Mouse (Mus musculus): ENCODE results near the gene Ormdl2. TPM values are rescaled to one million over a fixed set of nuclear protein-coding genes. Genes with fewer than 3 reads are reported as not detected.
A peak's percentile ranks its signal among the peaks of the same experiment; 100 is the strongest.
"Not testable (repeated sequence)": the region's sequence is repeated elsewhere in the genome, so short reads cannot be mapped to it uniquely, and the experiment has no call there.

Gene Ormdl2
- polyA plus RNA-seq, 1 experiment = not detected

GRCm38 (mm10) chr10:128843260-128843659, 21.8 kb upstream of the Ormdl2 start:
- Histone ChIP-seq H3K4me3 (ENCODE audit: insufficient read depth, low read depth, low read length) (no peak overlapping the region), H3K4me1 (ENCODE audit: control insufficient read depth, insufficient read depth, low read length) (no peaks in the 10 kb centered on the region), H3K27ac (ENCODE audit: insufficient read depth, low read depth, low read length) (no peak overlapping the region)
- 92% methylated on average over 5 of the region's 5 CpGs for WGBS
- no peak for TF ChIP-seq CTCF (IDR thresholded peaks at IDR 0.05; ENCODE audit: insufficient read depth, low read depth, low read length)
- no peak for TF ChIP-seq POLR2A (IDR thresholded peaks at IDR 0.05; ENCODE audit: insufficient read depth, low read depth, low read length)

- Histone ChIP-seq H3K27ac (ENCODE audit: insufficient read depth, low read depth, low read length) (no peak overlapping the region), H3K4me3 (ENCODE audit: insufficient read depth, low read depth, low read length) (no peak overlapping the region), H3K4me1 (ENCODE audit: control insufficient read depth, insufficient read depth, low read length) (no peaks in the 10 kb centered on the region)
- TF ChIP-seq POLR2A (IDR thresholded peaks at IDR 0.05; ENCODE audit: insufficient read depth, low read depth, low read length) (no peak), CTCF (IDR thresholded peaks at IDR 0.05; ENCODE audit: insufficient read depth, low read depth, low read length) (no peak)
Observed at GRCm38 (mm10) chr10:128840612-128841011, 19.2 kb upstream of the Ormdl2 start.

- no peak for TF ChIP-seq CTCF (IDR thresholded peaks at IDR 0.05; ENCODE audit: insufficient read depth, low read depth, low read length)
- no peak for TF ChIP-seq POLR2A (IDR thresholded peaks at IDR 0.05; ENCODE audit: insufficient read depth, low read depth, low read length)
- Histone ChIP-seq H3K4me1 (ENCODE audit: control insufficient read depth, insufficient read depth, low read length) (no peaks in the 10 kb centered on the region), H3K27ac (ENCODE audit: insufficient read depth, low read depth, low read length) (no peak overlapping the region), H3K4me3 (ENCODE audit: insufficient read depth, low read depth, low read length) (no peak overlapping the region)
Observed at GRCm38 (mm10) chr10:128839434-128839833, 18.0 kb upstream of the Ormdl2 start.

GRCm38 (mm10) chr10:128837400-128837799, 16.0 kb upstream of the Ormdl2 start:
- no peak overlapping the region for H3K27ac ChIP-seq (ENCODE audit: insufficient read depth, low read depth, low read length)
- no peaks in the 10 kb centered on the region for H3K4me1 ChIP-seq (ENCODE audit: control insufficient read depth, insufficient read depth, low read length)
- TF ChIP-seq POLR2A (IDR thresholded peaks at IDR 0.05; ENCODE audit: insufficient read depth, low read depth, low read length) (no peak), CTCF (IDR thresholded peaks at IDR 0.05; ENCODE audit: insufficient read depth, low read depth, low read length) (no peak)
- H3K4me3 ChIP-seq (ENCODE audit: insufficient read depth, low read depth, low read length) = no peak overlapping the region

- Histone ChIP-seq H3K27ac (ENCODE audit: insufficient read depth, low read depth, low read length) (no peak overlapping the region), H3K4me3 (ENCODE audit: insufficient read depth, low read depth, low read length) (no peak overlapping the region), H3K4me1 (ENCODE audit: control insufficient read depth, insufficient read depth, low read length) (peaks cover 4% of the 10 kb centered on the region; the same call in 1 of the 2 replicates)
- 95% methylated on average over 9 of the region's 9 CpGs for WGBS
- TF ChIP-seq POLR2A (IDR thresholded peaks at IDR 0.05; ENCODE audit: insufficient read depth, low read depth, low read length) (no peak), CTCF (IDR thresholded peaks at IDR 0.05; ENCODE audit: insufficient read depth, low read depth, low read length) (no peak)
Observed at GRCm38 (mm10) chr10:128823821-128824220, 2.4 kb upstream of the Ormdl2 start.

- not testable (repeated sequence) for H3K4me3 ChIP-seq (ENCODE audit: insufficient read depth, low read depth, low read length); H3K4me1 ChIP-seq (ENCODE audit: control insufficient read depth, insufficient read depth, low read length); H3K27ac ChIP-seq (ENCODE audit: insufficient read depth, low read depth, low read length)
- WGBS = 72% methylated on average over 4 of the region's 4 CpGs
Observed at GRCm38 (mm10) chr10:128823087-128823486, 1.6 kb upstream of the Ormdl2 start.

- peak overlapping the region; percentile 76 for H3K4me3 ChIP-seq (ENCODE audit: insufficient read depth, low read depth, low read length)
- TF ChIP-seq CTCF (IDR thresholded peaks at IDR 0.05; ENCODE audit: insufficient read depth, low read depth, low read length) (no peak), POLR2A (IDR thresholded peaks at IDR 0.05; ENCODE audit: insufficient read depth, low read depth, low read length) (no peak)
- no peak overlapping the region for H3K27ac ChIP-seq (ENCODE audit: insufficient read depth, low read depth, low read length)
- WGBS = 3% methylated on average over 13 of the region's 13 CpGs
- H3K4me1 ChIP-seq (ENCODE audit: control insufficient read depth, insufficient read depth, low read length) = peaks cover 4% of the 10 kb centered on the region; the same call in 1 of the 2 replicates
Observed at GRCm38 (mm10) chr10:128822135-128822534, 690 bp upstream of the Ormdl2 start.

GRCm38 (mm10) chr10:128820217-128820616, 1.2 kb downstream of the Ormdl2 start:
- TF ChIP-seq POLR2A (IDR thresholded peaks at IDR 0.05; ENCODE audit: insufficient read depth, low read depth, low read length) (no peak), CTCF (IDR thresholded peaks at IDR 0.05; ENCODE audit: insufficient read depth, low read depth, low read length) (no peak)
- H3K4me1 ChIP-seq (ENCODE audit: control insufficient read depth, insufficient read depth, low read length) = peaks cover 4% of the 10 kb centered on the region; the same call in 1 of the 2 replicates
- H3K27ac ChIP-seq (ENCODE audit: insufficient read depth, low read depth, low read length) = no peak overlapping the region
- H3K4me3 ChIP-seq (ENCODE audit: insufficient read depth, low read depth, low read length) = no peak overlapping the region
- WGBS = 61% methylated on average over 4 of the region's 4 CpGs

- H3K4me3 ChIP-seq (ENCODE audit: insufficient read depth, low read depth, low read length) = no peak within 1 kb of the TSS
- TF ChIP-seq POLR2A (IDR thresholded peaks at IDR 0.05; ENCODE audit: insufficient read depth, low read depth, low read length) (no peak), CTCF (IDR thresholded peaks at IDR 0.05; ENCODE audit: insufficient read depth, low read depth, low read length) (no peak)
- no peak within 1 kb of the TSS for H3K27ac ChIP-seq (ENCODE audit: insufficient read depth, low read depth, low read length)
- H3K4me1 ChIP-seq (ENCODE audit: control insufficient read depth, insufficient read depth, low read length) = 0 out of 2 replicates have a peak, but pooled peaks cover 2% of the 10 kb centered on the region
- WGBS = 90% methylated on average over 13 of the region's 13 CpGs
Observed at GRCm38 (mm10) chr10:128817033-128817432, 4.4 kb downstream of the Ormdl2 start, which contains the start of gene Sarnp. Gene Sarnp, plus strand, starts transcription at chr10:128817333.

- WGBS = 82% methylated on average over 8 of the region's 8 CpGs
- H3K4me1 ChIP-seq (ENCODE audit: control insufficient read depth, insufficient read depth, low read length) = peaks cover 31% of the 10 kb centered on the region
- no peak for TF ChIP-seq CTCF (IDR thresholded peaks at IDR 0.05; ENCODE audit: insufficient read depth, low read depth, low read length)
- peak overlapping the region; percentile 16 for H3K4me3 ChIP-seq (ENCODE audit: insufficient read depth, low read depth, low read length)
- H3K27ac ChIP-seq (ENCODE audit: insufficient read depth, low read depth, low read length) = no peak overlapping the region
Observed at GRCm38 (mm10) chr10:128807018-128807417, 14.4 kb downstream of the Ormdl2 start.
